Comparison of ENCODE assay signal across 26 mouse cellular contexts in the genomic region with DNA sequence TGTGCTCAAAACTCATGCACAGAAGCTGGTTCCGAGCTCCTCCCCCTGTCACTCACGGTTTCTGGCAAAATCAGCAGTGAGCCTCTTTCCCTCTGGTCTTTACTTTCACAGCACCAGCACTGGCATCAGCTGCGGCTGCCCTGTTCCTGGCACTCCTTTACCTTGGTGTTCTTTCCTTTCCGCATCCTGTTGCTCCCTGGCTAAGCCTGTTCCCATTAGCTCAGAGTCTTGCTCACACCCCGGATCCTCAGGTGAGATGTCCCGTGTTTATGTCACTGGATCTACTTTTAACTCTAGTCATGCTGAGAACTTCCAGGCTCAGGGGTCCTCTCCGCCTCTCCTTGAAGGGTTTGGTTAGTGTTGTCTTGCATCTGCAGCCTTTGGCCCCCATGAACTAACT. TPM values are rescaled to one million over a fixed set of nuclear protein-coding genes. Genes with fewer than 3 reads are reported as not detected.
"Had no signal": no experiment of that assay in that cellular context is flagged by ENCODE, and none has a peak within 500 bp of the region (broad histone marks: within the 10 kb centered on the region; RNA-seq: fewer than 3 reads in every experiment).

No protein-coding gene starts in this region.

- H3K4me2 ChIP-seq: heart, embryonic 15.5 days; hindbrain, embryonic 12.5 days; hindbrain, embryonic 14.5 days; kidney, embryonic 15.5 days; limb, embryonic 12.5 days; liver, embryonic 11.5 days had no signal

- DNase-seq: gastrocnemius, adult 2 months; gastrocnemius, postnatal 10 days; gastrocnemius, postnatal 25 days; heart, adult 2 months; heart, postnatal 4 days; kidney, adult 2 months; kidney, adult 9 months; kidney, postnatal 4 days; liver had no signal

- H3K27ac ChIP-seq: gastrocnemius, adult 2 months; heart, adult 2 months; heart, embryonic 13.5 days; heart, embryonic 15.5 days; hindbrain, embryonic 10.5 days; hindbrain, embryonic 12.5 days; hindbrain, embryonic 14.5 days; kidney, embryonic 15.5 days; kidney, postnatal 0 days; layer of hippocampus, adult 2 months; left cerebral cortex, adult 2 months; limb, embryonic 10.5 days; limb, embryonic 12.5 days; liver, embryonic 14.5 days had no signal

- H3K9me3 ChIP-seq: heart, embryonic 13.5 days; heart, embryonic 15.5 days; hindbrain, embryonic 10.5 days; hindbrain, embryonic 12.5 days; kidney, embryonic 15.5 days; limb, embryonic 10.5 days; limb, embryonic 12.5 days had no signal

- ATAC-seq: hindbrain, embryonic 16.5 days; inflammation-experienced regulatory T-cells, adult 6 months; intestine, postnatal 0 days had no signal

- H3K9ac ChIP-seq: heart, embryonic 13.5 days; heart, embryonic 15.5 days; hindbrain, embryonic 12.5 days; hindbrain, embryonic 14.5 days; kidney, embryonic 15.5 days; limb, embryonic 12.5 days; liver, embryonic 14.5 days had no signal

- H3K4me3 ChIP-seq: gastrocnemius, adult 2 months; heart, adult 2 months; heart, embryonic 13.5 days; heart, embryonic 15.5 days; hindbrain, embryonic 10.5 days; hindbrain, embryonic 12.5 days; kidney, embryonic 15.5 days; layer of hippocampus, adult 2 months; left cerebral cortex, adult 2 months; limb, embryonic 10.5 days; limb, embryonic 12.5 days had no signal

- H3K27me3 ChIP-seq: heart, embryonic 13.5 days; heart, embryonic 15.5 days; hindbrain, embryonic 12.5 days; kidney, embryonic 15.5 days; limb, embryonic 12.5 days had no signal

RNA-seq across cellular contexts. Expression of gene Aoc1, which starts 35.2 kb away (rescaled TPM):
- polyA plus RNA-seq: heart, embryonic 13.5 days; heart, embryonic 15.5 days; heart, postnatal 0 days; hindbrain, embryonic 10.5 days; hindbrain, embryonic 12.5 days; hindbrain, embryonic 14.5 days; hindbrain, embryonic 16.5 days; inflammation-experienced regulatory T-cells, adult 6 months; limb, embryonic 10.5 days; limb, embryonic 12.5 days; liver, embryonic 11.5 days; liver, embryonic 14.5 days had no signal
